In the genomic region with DNA sequence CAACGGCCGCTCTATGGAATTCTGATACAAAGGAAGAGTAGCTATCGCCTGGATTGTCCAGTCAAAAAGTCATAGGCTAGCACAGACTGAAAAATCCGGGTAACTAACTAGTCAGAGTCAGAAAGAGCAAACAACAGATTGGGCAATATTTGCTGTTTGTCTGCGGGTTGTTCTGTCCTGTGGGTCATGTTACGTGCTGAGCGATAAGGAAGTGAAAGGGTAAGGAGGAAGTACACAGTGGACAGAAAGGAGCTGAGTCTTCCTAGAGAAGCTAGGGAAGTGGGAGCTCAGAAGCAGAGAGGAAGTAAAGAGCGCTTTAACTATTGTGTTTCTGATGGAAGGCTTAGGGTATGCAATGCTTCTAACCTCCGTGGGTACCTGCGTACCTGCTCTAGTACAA, we compare ENCODE assay signal across 9 mouse cellular contexts. TPM values are rescaled to one million over a fixed set of nuclear protein-coding genes. Genes with fewer than 3 reads are reported as not detected.
DNase-seq lines count a peak whose midpoint lies in the region; ATAC-seq lines count a peak whose summit lies in the region.
"Had no signal": no experiment of that assay in that cellular context is flagged by ENCODE, and none has a peak within 500 bp of the region (broad histone marks: within the 10 kb centered on the region; RNA-seq: fewer than 3 reads in every experiment).

No protein-coding gene starts in this region.

- peak; percentile 97 for DNase-seq in heart, adult 11 months
- DNase-seq in heart, postnatal 10 days: no peak
- peak; percentile 18 for DNase-seq in 3T3-L1 (ENCODE audit: low read depth, low spot score)
- DNase-seq in lung, postnatal 25 days (ENCODE audit: low spot score): peak; percentile 82
- no peak for DNase-seq in gastrocnemius, postnatal 36 days
- DNase-seq in kidney, postnatal 10 days: no peak
- no peak for DNase-seq in kidney, postnatal 36 days

- intact Hi-C loops in heart, postnatal 10 days (cut with DNase I): loop anchor here (5.0 kb wide), 1 partner anchor 128 kb away; no protein-coding TSS in a partner anchor
- intact Hi-C loops in gastrocnemius, postnatal 36 days (cut with DNase I): no loop called here

- peak; percentile 94 for ATAC-seq in common myeloid progenitor, adult 5-6 weeks (replicated peaks; ENCODE audit: low read depth, poor library complexity, severe bottlenecking)
- ATAC-seq: forebrain, embryonic 13.5 days had no signal

RNA-seq across cellular contexts. Expression of gene Eed, which starts 38.8 kb away (rescaled TPM):
- total RNA-seq in heart, postnatal 10 days (2021): 10 to 100 TPM; 26.6 to 30.3 TPM
- 119 and 225 TPM in 2 replicates for total RNA-seq in common myeloid progenitor, adult 5-6 weeks (2017)
- 10 to 100 TPM; 29.1 to 30.6 TPM for total RNA-seq in gastrocnemius, postnatal 36 days (2021)

Comparison
In these comparisons a context has a peak if more than half of its experiments do, and no peak if none do; other contexts are left out.
1. DNase-seq: peak in heart, adult 11 months (single experiment), 3T3-L1 (single experiment) and lung, postnatal 25 days (single experiment); none in heart, postnatal 10 days (0 of 2), gastrocnemius, postnatal 36 days (0 of 2), kidney, postnatal 10 days (single experiment) and kidney, postnatal 36 days (0 of 2).